Mouse (Mus musculus) central nervous system, embryonic 11.5 days (tissue): ENCODE measurements around the gene Itprid1. TPM values are rescaled to one million over a fixed set of nuclear protein-coding genes. Genes with fewer than 3 reads are reported as not detected.

Experiments used
- polyA plus RNA-seq: library from polyadenylated mRNA; depleted of rRNA; stranded (reverse); fragments of >200 nt; gene quantifications from 2 replicates; pipeline ENCODE4 v1.2.3, GENCODE M21; 2012; rRNA removed

Itprid1 gene
- 0.07 TPM in 1 of 2 replicates, not detected in the other for polyA plus RNA-seq

DNA sequence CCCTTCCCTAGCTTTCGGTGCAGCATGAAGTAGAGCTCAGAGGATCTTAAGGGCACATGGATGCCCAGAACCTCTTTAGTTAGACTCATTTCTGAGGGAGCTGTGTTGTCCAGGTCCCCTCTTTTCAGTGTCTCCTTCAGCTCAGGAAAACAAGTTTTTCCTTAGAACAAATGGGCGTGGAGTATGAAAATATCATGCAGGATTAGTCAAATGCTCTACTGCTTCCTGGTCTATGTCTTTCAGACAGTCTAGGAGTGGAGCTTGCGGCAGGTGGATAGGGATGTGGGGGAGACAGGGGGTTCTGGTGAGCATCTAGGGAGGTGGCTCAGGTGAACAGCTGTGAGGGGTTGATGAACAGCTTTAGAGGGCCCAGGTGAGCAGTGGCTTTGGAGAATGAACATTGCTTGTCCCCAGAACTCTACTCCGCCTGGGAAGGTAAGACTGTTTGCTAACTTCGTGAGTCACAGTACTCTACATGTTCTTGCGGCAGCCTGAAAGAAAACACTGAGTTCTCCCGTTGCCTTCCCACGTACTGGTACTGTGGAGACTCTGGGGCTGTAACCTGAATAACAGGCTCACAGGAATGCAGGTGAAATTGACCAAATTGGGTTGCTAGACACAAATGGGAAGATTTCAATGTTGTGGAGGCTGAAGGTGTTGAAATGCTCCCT, at the start of gene Itprid1:
Gene Itprid1 (plus strand): TSS at position 246 of the 671 bp plus-strand sequence.

GRCm38 (mm10) chr6:56017291-56017994, 180.7 kb downstream of the Itprid1 start, which contains the start of gene Ppp1r17:
Ppp1r17 (plus strand) TSS chr6:56017497.

Other genes with a start within 250 kb of the Itprid1 start
- 2.6 and 2.9 TPM in 2 replicates for gene Neurod6, start 155.6 kb upstream of the Itprid1 start, polyA plus RNA-seq
- 13.8 and 14.3 TPM in 2 replicates for gene Ppp1r17, start 180.6 kb downstream of the Itprid1 start, polyA plus RNA-seq